Mouse (Mus musculus): ENCODE results near the gene Olfr819. TPM values are rescaled to one million over a fixed set of nuclear protein-coding genes. Genes with fewer than 3 reads are reported as not detected.

The Olfr819 gene
- polyA plus RNA-seq, 1 experiment from 2014 or later, result not detected

GRCm38 (mm10) chr10:129915497-129915896 is 51.6 kb downstream of the Olfr819 start, which contains the start of gene Olfr816:
Olfr816 (minus strand) TSS chr10:129915597.
- H3K27ac ChIP-seq (ENCODE audit: low read length), result no peak within 1 kb of the TSS
- H3K4me1 ChIP-seq (ENCODE audit: control insufficient read depth, insufficient read depth, low read length), result no peaks in the 10 kb centered on the region
- no peak within 1 kb of the TSS for H3K4me3 ChIP-seq (replicated peaks; ENCODE audit: low read length)
- ATAC-seq (ENCODE audit: insufficient read depth, low FRiP score), result no peak
- 55% methylated on average over 1 of the region's 1 CpGs for WGBS
- no peaks in the 10 kb centered on the region for H3K36me3 ChIP-seq (ENCODE audit: control insufficient read depth, insufficient read depth, low read length)
- H3K9me3 ChIP-seq (replicated peaks; ENCODE audit: control insufficient read depth, low read length), result no peaks in the 10 kb centered on the region
- H3K9ac ChIP-seq (ENCODE audit: low read length), result no peak within 1 kb of the TSS
- no peaks in the 10 kb centered on the region for H3K27me3 ChIP-seq (ENCODE audit: control insufficient read depth, insufficient read depth, low read length)
- H3K4me2 ChIP-seq (ENCODE audit: low read depth, low read length), result no peak within 1 kb of the TSS

Other genes starting within 250 kb of the Olfr819 start
- not detected in 2 replicates for gene Olfr805, start 237.9 kb downstream of the Olfr819 start, polyA plus RNA-seq (2015; fragmentation: Nextera tagmentation; extraction: Ambion mirVana)
- gene Olfr806, start 225.3 kb downstream of the Olfr819 start, polyA plus RNA-seq (2015; fragmentation: Nextera tagmentation; extraction: Ambion mirVana), result not detected in 2 replicates
- gene Olfr807, start 209.5 kb downstream of the Olfr819 start, polyA plus RNA-seq (2015; fragmentation: Nextera tagmentation; extraction: Ambion mirVana), result not detected in 2 replicates
- not detected in 2 replicates for gene Olfr808, start 201.8 kb downstream of the Olfr819 start, polyA plus RNA-seq (2015; fragmentation: Nextera tagmentation; extraction: Ambion mirVana)
- not detected in 2 replicates for gene Olfr809, start 192.6 kb downstream of the Olfr819 start, polyA plus RNA-seq (2015; fragmentation: Nextera tagmentation; extraction: Ambion mirVana)
- not detected in 2 replicates for gene Olfr810, start 172.3 kb downstream of the Olfr819 start, polyA plus RNA-seq (2015; fragmentation: Nextera tagmentation; extraction: Ambion mirVana)
- gene Olfr811, start 162.9 kb downstream of the Olfr819 start, polyA plus RNA-seq (2015; fragmentation: Nextera tagmentation; extraction: Ambion mirVana), result not detected in 2 replicates
- gene Olfr812, start 121.2 kb downstream of the Olfr819 start, polyA plus RNA-seq (2015; fragmentation: Nextera tagmentation; extraction: Ambion mirVana), result not detected in 2 replicates
- gene Olfr813, start 111.9 kb downstream of the Olfr819 start, polyA plus RNA-seq (2015; fragmentation: Nextera tagmentation; extraction: Ambion mirVana), result not detected in 2 replicates
- not detected in 2 replicates for gene Olfr814, start 87.4 kb downstream of the Olfr819 start, polyA plus RNA-seq (2015; fragmentation: Nextera tagmentation; extraction: Ambion mirVana)
- not detected in 2 replicates for gene Olfr815, start 61.4 kb downstream of the Olfr819 start, polyA plus RNA-seq (2015; fragmentation: Nextera tagmentation; extraction: Ambion mirVana)
- gene Olfr816, start 51.7 kb downstream of the Olfr819 start, polyA plus RNA-seq (2015; fragmentation: Nextera tagmentation; extraction: Ambion mirVana), result not detected in 2 replicates
- gene Olfr818, start 18.2 kb downstream of the Olfr819 start, polyA plus RNA-seq (2015; fragmentation: Nextera tagmentation; extraction: Ambion mirVana), result not detected in 2 replicates
- not detected in 2 replicates for gene Olfr247, start 8.9 kb upstream of the Olfr819 start, polyA plus RNA-seq (2015; fragmentation: Nextera tagmentation; extraction: Ambion mirVana)
- gene Gm10310, start 17.8 kb upstream of the Olfr819 start, polyA plus RNA-seq (2015; fragmentation: Nextera tagmentation; extraction: Ambion mirVana), result not detected in 2 replicates
- not detected in 2 replicates for gene Olfr820, start 45.4 kb upstream of the Olfr819 start, polyA plus RNA-seq (2015; fragmentation: Nextera tagmentation; extraction: Ambion mirVana)
- gene Olfr821, start 63.1 kb upstream of the Olfr819 start, polyA plus RNA-seq (2015; fragmentation: Nextera tagmentation; extraction: Ambion mirVana), result not detected in 2 replicates
- gene Olfr822, start 103.9 kb upstream of the Olfr819 start, polyA plus RNA-seq (2015; fragmentation: Nextera tagmentation; extraction: Ambion mirVana), result not detected in 2 replicates
- gene Olfr823, start 148.1 kb upstream of the Olfr819 start, polyA plus RNA-seq (2015; fragmentation: Nextera tagmentation; extraction: Ambion mirVana), result not detected in 2 replicates
- gene Olfr824, start 162.7 kb upstream of the Olfr819 start, polyA plus RNA-seq (2015; fragmentation: Nextera tagmentation; extraction: Ambion mirVana), result not detected in 2 replicates
- not detected in 2 replicates for gene Olfr825, start 199.5 kb upstream of the Olfr819 start, polyA plus RNA-seq (2015; fragmentation: Nextera tagmentation; extraction: Ambion mirVana)
- gene Olfr826, start 216.9 kb upstream of the Olfr819 start, polyA plus RNA-seq (2015; fragmentation: Nextera tagmentation; extraction: Ambion mirVana), result not detected in 2 replicates
- not detected in 2 replicates for gene Olfr827, start 247.1 kb upstream of the Olfr819 start, polyA plus RNA-seq (2015; fragmentation: Nextera tagmentation; extraction: Ambion mirVana)

Data from stomach, embryonic 16.5 days (tissue).